Mouse (Mus musculus): ENCODE measurements around the gene Atg5. TPM values are rescaled to one million over a fixed set of nuclear protein-coding genes. Genes with fewer than 3 reads are reported as not detected.

The Atg5 gene
- polyA plus RNA-seq, 1 experiment, result 0.45 TPM

GRCm38 (mm10) chr10:44340928-44341327 lies 72.8 kb downstream of the Atg5 start:
- H3K4me3 ChIP-seq (replicated peaks), result no peak overlapping the region
- no peaks in the 10 kb centered on the region for H3K9me3 ChIP-seq (ENCODE audit: control insufficient read depth, low read length)
- TF ChIP-seq TAL1 (IDR thresholded peaks at IDR 0.05; ENCODE audit: low read length), result no peak
- TF ChIP-seq GATA1 (IDR thresholded peaks at IDR 0.05; ENCODE audit: low read length), result no peak
- H3K27me3 ChIP-seq (ENCODE audit: control insufficient read depth), result no peaks in the 10 kb centered on the region
- peaks cover 9% of the 10 kb centered on the region for H3K36me3 ChIP-seq (ENCODE audit: control insufficient read depth)
- H3K4me1 ChIP-seq (ENCODE audit: control insufficient read depth), result peaks cover 38% of the 10 kb centered on the region

GRCm38 (mm10) chr10:44341826-44342521 lies 73.8 kb downstream of the Atg5 start:
- Histone ChIP-seq H3K9me3 (ENCODE audit: control insufficient read depth, low read length) (no peaks in the 10 kb centered on the region), H3K27me3 (ENCODE audit: control insufficient read depth) (no peaks in the 10 kb centered on the region), H3K36me3 (ENCODE audit: control insufficient read depth) (peaks cover 5% of the 10 kb centered on the region), H3K4me3 (replicated peaks) (no peak overlapping the region), H3K4me1 (ENCODE audit: control insufficient read depth) (peaks cover 28% of the 10 kb centered on the region)
- TF ChIP-seq GATA1 (IDR thresholded peaks at IDR 0.05; ENCODE audit: low read length) (no peak), TAL1 (IDR thresholded peaks at IDR 0.05; ENCODE audit: low read length) (no peak)

GRCm38 (mm10) chr10:44343351-44343750 lies 75.2 kb downstream of the Atg5 start:
- TF ChIP-seq TAL1 (IDR thresholded peaks at IDR 0.05; ENCODE audit: low read length) (no peak), GATA1 (IDR thresholded peaks at IDR 0.05; ENCODE audit: low read length) (no peak)
- Histone ChIP-seq H3K27me3 (ENCODE audit: control insufficient read depth) (no peaks in the 10 kb centered on the region), H3K9me3 (ENCODE audit: control insufficient read depth, low read length) (no peaks in the 10 kb centered on the region), H3K4me3 (replicated peaks) (no peak overlapping the region), H3K4me1 (ENCODE audit: control insufficient read depth) (peaks cover 14% of the 10 kb centered on the region), H3K36me3 (ENCODE audit: control insufficient read depth) (peaks cover 16% of the 10 kb centered on the region)

GRCm38 (mm10) chr10:44347549-44348172 lies 79.5 kb downstream of the Atg5 start:
- no peaks in the 10 kb centered on the region for H3K27me3 ChIP-seq (ENCODE audit: control insufficient read depth)
- no peaks in the 10 kb centered on the region for H3K9me3 ChIP-seq (ENCODE audit: control insufficient read depth, low read length)
- H3K36me3 ChIP-seq (ENCODE audit: control insufficient read depth), result peaks cover 22% of the 10 kb centered on the region
- H3K4me1 ChIP-seq (ENCODE audit: control insufficient read depth), result peaks cover 2% of the 10 kb centered on the region; the same call in 1 of the 2 replicates
- TF ChIP-seq TAL1 (IDR thresholded peaks at IDR 0.05; ENCODE audit: low read length) (no peak), GATA1 (IDR thresholded peaks at IDR 0.05; ENCODE audit: low read length) (no peak)
- no peak overlapping the region for H3K4me3 ChIP-seq (replicated peaks)

GRCm38 (mm10) chr10:44348474-44349415 lies 80.6 kb downstream of the Atg5 start:
- Histone ChIP-seq H3K4me3 (replicated peaks) (no peak overlapping the region), H3K27me3 (ENCODE audit: control insufficient read depth) (no peaks in the 10 kb centered on the region), H3K36me3 (ENCODE audit: control insufficient read depth) (peaks cover 22% of the 10 kb centered on the region), H3K9me3 (ENCODE audit: control insufficient read depth, low read length) (no peaks in the 10 kb centered on the region), H3K4me1 (ENCODE audit: control insufficient read depth) (peaks cover 6% of the 10 kb centered on the region)
- TF ChIP-seq GATA1 (IDR thresholded peaks at IDR 0.05; ENCODE audit: low read length) (no peak), TAL1 (IDR thresholded peaks at IDR 0.05; ENCODE audit: low read length) (no peak)

GRCm38 (mm10) chr10:44353467-44353866 lies 85.3 kb downstream of the Atg5 start:
- H3K27me3 ChIP-seq (ENCODE audit: control insufficient read depth), result no peaks in the 10 kb centered on the region
- H3K36me3 ChIP-seq (ENCODE audit: control insufficient read depth), result peaks cover 10% of the 10 kb centered on the region
- TF ChIP-seq GATA1 (IDR thresholded peaks at IDR 0.05; ENCODE audit: low read length) (no peak), TAL1 (IDR thresholded peaks at IDR 0.05; ENCODE audit: low read length) (no peak)
- H3K4me3 ChIP-seq (replicated peaks), result no peak overlapping the region
- H3K4me1 ChIP-seq (ENCODE audit: control insufficient read depth), result peaks cover 23% of the 10 kb centered on the region
- H3K9me3 ChIP-seq (ENCODE audit: control insufficient read depth, low read length), result no peaks in the 10 kb centered on the region

GRCm38 (mm10) chr10:44354393-44354792 lies 86.2 kb downstream of the Atg5 start:
- Histone ChIP-seq H3K36me3 (ENCODE audit: control insufficient read depth) (peaks cover 9% of the 10 kb centered on the region), H3K4me1 (ENCODE audit: control insufficient read depth) (peaks cover 23% of the 10 kb centered on the region), H3K27me3 (ENCODE audit: control insufficient read depth) (no peaks in the 10 kb centered on the region), H3K4me3 (replicated peaks) (no peak overlapping the region), H3K9me3 (ENCODE audit: control insufficient read depth, low read length) (no peaks in the 10 kb centered on the region)
- no peak for TF ChIP-seq TAL1 (IDR thresholded peaks at IDR 0.05; ENCODE audit: low read length)
- no peak for TF ChIP-seq GATA1 (IDR thresholded peaks at IDR 0.05; ENCODE audit: low read length)

GRCm38 (mm10) chr10:44355216-44355615 lies 87.1 kb downstream of the Atg5 start:
- Histone ChIP-seq H3K36me3 (ENCODE audit: control insufficient read depth) (peaks cover 8% of the 10 kb centered on the region), H3K27me3 (ENCODE audit: control insufficient read depth) (no peaks in the 10 kb centered on the region), H3K4me3 (replicated peaks) (no peak overlapping the region), H3K4me1 (ENCODE audit: control insufficient read depth) (peaks cover 23% of the 10 kb centered on the region), H3K9me3 (ENCODE audit: control insufficient read depth, low read length) (no peaks in the 10 kb centered on the region)
- TF ChIP-seq TAL1 (IDR thresholded peaks at IDR 0.05; ENCODE audit: low read length), result no peak
- no peak for TF ChIP-seq GATA1 (IDR thresholded peaks at IDR 0.05; ENCODE audit: low read length)

- H3K4me1 ChIP-seq (ENCODE audit: control insufficient read depth), result peaks cover 23% of the 10 kb centered on the region
- no peak for TF ChIP-seq GATA1 (IDR thresholded peaks at IDR 0.05; ENCODE audit: low read length)
- no peak for TF ChIP-seq TAL1 (IDR thresholded peaks at IDR 0.05; ENCODE audit: low read length)
- H3K36me3 ChIP-seq (ENCODE audit: control insufficient read depth), result peaks cover 7% of the 10 kb centered on the region
- no peaks in the 10 kb centered on the region for H3K9me3 ChIP-seq (ENCODE audit: control insufficient read depth, low read length)
- H3K4me3 ChIP-seq (replicated peaks), result no peak overlapping the region
- no peaks in the 10 kb centered on the region for H3K27me3 ChIP-seq (ENCODE audit: control insufficient read depth)
Observed at GRCm38 (mm10) chr10:44356625-44357024, 88.5 kb downstream of the Atg5 start.
